Mouse (Mus musculus): ENCODE measurements at regions not wholly inside any gene's neighbourhood (a gene's known extent, or its start where the extent isn't known, plus 50 kb on each side); places are given as distances from the start of the nearest gene placed in this dataset.

DNA sequence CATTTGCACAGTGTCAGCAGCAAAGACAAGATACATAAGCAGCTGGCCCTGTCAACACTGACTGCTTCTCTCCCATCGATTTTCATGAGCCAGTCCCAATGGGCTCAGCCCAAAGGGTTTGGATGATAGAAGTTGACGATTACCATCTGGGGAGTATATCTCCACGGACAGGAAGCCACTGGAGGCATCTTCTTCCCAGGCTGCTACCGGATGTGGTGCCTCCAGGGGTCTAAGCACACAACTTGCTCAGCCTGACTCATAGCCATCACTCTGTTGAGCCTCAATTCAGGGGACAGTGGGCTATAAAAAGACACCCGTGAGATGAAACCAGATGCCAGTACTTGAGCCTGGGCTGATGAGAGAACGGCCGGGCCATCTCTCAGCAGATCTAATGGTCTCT lies 71.1 kb upstream of the Hif1a start:
- ATAC-seq, result no peak
- H3K4me1 ChIP-seq (replicated peaks; ENCODE audit: control insufficient read depth, insufficient read depth, low read length), result no peaks in the 10 kb centered on the region
- no peaks in the 10 kb centered on the region for H3K9me3 ChIP-seq (ENCODE audit: control insufficient read depth)
- no peak overlapping the region for H3K27ac ChIP-seq (ENCODE audit: low read depth, low read length)
- no peaks in the 10 kb centered on the region for H3K27me3 ChIP-seq (replicated peaks; ENCODE audit: control insufficient read depth, insufficient read depth, low read length)
- no peak overlapping the region for H3K9ac ChIP-seq (ENCODE audit: low read depth, low read length)
- 60% methylated on average over 7 of the region's 7 CpGs for WGBS
- no peak overlapping the region for H3K4me2 ChIP-seq (replicated peaks; ENCODE audit: low read depth)
- no peak overlapping the region for H3K4me3 ChIP-seq (ENCODE audit: low read depth, low read length)
- TF ChIP-seq CTCF (IDR thresholded peaks at IDR 0.05; ENCODE audit: low read depth), result no peak
- H3K36me3 ChIP-seq (ENCODE audit: control insufficient read depth, insufficient read depth), result no peaks in the 10 kb centered on the region

DNA sequence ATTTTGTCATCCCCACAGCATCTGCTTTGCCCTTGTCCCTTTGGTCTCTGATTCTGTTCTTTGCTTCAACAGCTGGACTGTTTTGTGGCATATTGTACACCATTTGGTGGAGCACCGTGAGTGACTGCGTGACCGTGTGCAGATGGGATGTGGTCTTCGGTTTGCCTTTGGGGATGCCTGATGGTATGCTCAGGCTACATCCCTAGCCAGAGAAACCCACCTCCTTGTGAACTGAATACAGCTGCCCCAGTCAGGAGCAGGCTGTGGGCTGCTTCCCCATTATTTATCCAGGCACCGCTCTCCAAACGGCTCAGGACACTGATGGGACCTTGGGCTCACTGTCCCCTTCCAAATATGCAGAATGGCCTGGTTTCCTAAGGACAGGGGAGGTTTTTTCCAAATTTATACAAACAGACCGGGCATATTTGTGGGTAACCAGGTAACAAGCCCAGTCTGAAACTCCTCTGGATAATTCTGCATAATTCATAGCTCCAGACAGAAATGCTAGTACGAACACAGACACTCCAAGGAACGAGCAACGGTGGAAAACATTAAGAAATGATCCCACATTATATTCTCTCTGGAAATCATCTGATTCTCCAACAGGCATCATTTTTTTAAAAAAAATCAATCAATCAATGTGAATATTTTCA lies 70.5 kb upstream of the Hif1a start:
- Histone ChIP-seq H3K36me3 (ENCODE audit: control insufficient read depth, insufficient read depth) (no peaks in the 10 kb centered on the region), H3K4me3 (ENCODE audit: low read depth, low read length) (no peak overlapping the region), H3K27me3 (replicated peaks; ENCODE audit: control insufficient read depth, insufficient read depth, low read length) (no peaks in the 10 kb centered on the region), H3K9ac (ENCODE audit: low read depth, low read length) (no peak overlapping the region), H3K4me2 (replicated peaks; ENCODE audit: low read depth) (no peak overlapping the region), H3K4me1 (replicated peaks; ENCODE audit: control insufficient read depth, insufficient read depth, low read length) (no peaks in the 10 kb centered on the region), H3K9me3 (ENCODE audit: control insufficient read depth) (no peaks in the 10 kb centered on the region), H3K27ac (ENCODE audit: low read depth, low read length) (no peak overlapping the region)
- no peak for TF ChIP-seq CTCF (IDR thresholded peaks at IDR 0.05; ENCODE audit: low read depth)
- WGBS, result 80% methylated on average over 10 of the region's 10 CpGs
- ATAC-seq, result no peak

- H3K9ac ChIP-seq (ENCODE audit: low read depth, low read length), result no peak overlapping the region
- H3K4me3 ChIP-seq (ENCODE audit: low read depth, low read length), result no peak overlapping the region
- no peaks in the 10 kb centered on the region for H3K27me3 ChIP-seq (replicated peaks; ENCODE audit: control insufficient read depth, insufficient read depth, low read length)
- no peaks in the 10 kb centered on the region for H3K36me3 ChIP-seq (ENCODE audit: control insufficient read depth, insufficient read depth)
- no peak for ATAC-seq
- no peaks in the 10 kb centered on the region for H3K9me3 ChIP-seq (ENCODE audit: control insufficient read depth)
- no peaks in the 10 kb centered on the region for H3K4me1 ChIP-seq (replicated peaks; ENCODE audit: control insufficient read depth, insufficient read depth, low read length)
- no peak overlapping the region for H3K27ac ChIP-seq (ENCODE audit: low read depth, low read length)
- H3K4me2 ChIP-seq (replicated peaks; ENCODE audit: low read depth), result no peak overlapping the region
- whole genome bisulfite sequencing, result 77% methylated on average over 7 of the region's 7 CpGs
- no peak for TF ChIP-seq CTCF (IDR thresholded peaks at IDR 0.05; ENCODE audit: low read depth)
Measured at GRCm38 (mm10) chr12:73831204-73831595, 70.0 kb upstream of the Hif1a start.

GRCm38 (mm10) chr12:73831637-73832385 lies 69.4 kb upstream of the Hif1a start:
- no peak for ATAC-seq
- Histone ChIP-seq H3K27ac (ENCODE audit: low read depth, low read length) (no peak overlapping the region), H3K9ac (ENCODE audit: low read depth, low read length) (no peak overlapping the region), H3K4me1 (replicated peaks; ENCODE audit: control insufficient read depth, insufficient read depth, low read length) (no peaks in the 10 kb centered on the region), H3K9me3 (ENCODE audit: control insufficient read depth) (no peaks in the 10 kb centered on the region), H3K36me3 (ENCODE audit: control insufficient read depth, insufficient read depth) (no peaks in the 10 kb centered on the region), H3K27me3 (replicated peaks; ENCODE audit: control insufficient read depth, insufficient read depth, low read length) (no peaks in the 10 kb centered on the region), H3K4me2 (replicated peaks; ENCODE audit: low read depth) (no peak overlapping the region), H3K4me3 (ENCODE audit: low read depth, low read length) (no peak overlapping the region)
- 81% methylated on average over 10 of the region's 10 CpGs for WGBS
- TF ChIP-seq CTCF (IDR thresholded peaks at IDR 0.05; ENCODE audit: low read depth), result no peak

DNA sequence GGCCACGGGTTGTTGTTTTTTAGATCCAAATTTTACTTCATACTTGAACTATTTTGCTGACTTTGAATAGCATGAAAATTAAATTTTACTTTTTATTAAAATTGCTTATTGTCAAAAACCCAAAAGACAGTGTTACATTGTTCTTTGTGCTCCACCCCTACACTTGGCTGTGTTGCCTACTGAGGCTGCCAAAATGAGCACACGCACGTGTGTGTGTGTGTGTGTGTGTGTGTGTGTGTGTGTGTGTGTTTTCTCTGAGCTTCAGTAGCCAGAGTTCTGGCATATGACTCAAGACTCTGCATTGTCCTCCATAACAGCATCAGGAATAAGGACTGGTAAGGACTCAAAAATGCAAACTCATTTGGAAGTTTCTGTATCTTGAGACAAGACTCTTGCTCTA lies 68.4 kb upstream of the Hif1a start:
- Histone ChIP-seq H3K27ac (ENCODE audit: low read depth, low read length) (no peak overlapping the region), H3K9ac (ENCODE audit: low read depth, low read length) (no peak overlapping the region), H3K27me3 (replicated peaks; ENCODE audit: control insufficient read depth, insufficient read depth, low read length) (no peaks in the 10 kb centered on the region; the same call in 1 of the 2 replicates), H3K9me3 (ENCODE audit: control insufficient read depth) (no peaks in the 10 kb centered on the region), H3K4me3 (ENCODE audit: low read depth, low read length) (no peak overlapping the region), H3K36me3 (ENCODE audit: control insufficient read depth, insufficient read depth) (no peaks in the 10 kb centered on the region), H3K4me2 (replicated peaks; ENCODE audit: low read depth) (no peak overlapping the region), H3K4me1 (replicated peaks; ENCODE audit: control insufficient read depth, insufficient read depth, low read length) (no peaks in the 10 kb centered on the region)
- no peak for TF ChIP-seq CTCF (IDR thresholded peaks at IDR 0.05; ENCODE audit: low read depth)
- no peak for ATAC-seq
- 79% methylated on average over 3 of the region's 3 CpGs for WGBS

DNA sequence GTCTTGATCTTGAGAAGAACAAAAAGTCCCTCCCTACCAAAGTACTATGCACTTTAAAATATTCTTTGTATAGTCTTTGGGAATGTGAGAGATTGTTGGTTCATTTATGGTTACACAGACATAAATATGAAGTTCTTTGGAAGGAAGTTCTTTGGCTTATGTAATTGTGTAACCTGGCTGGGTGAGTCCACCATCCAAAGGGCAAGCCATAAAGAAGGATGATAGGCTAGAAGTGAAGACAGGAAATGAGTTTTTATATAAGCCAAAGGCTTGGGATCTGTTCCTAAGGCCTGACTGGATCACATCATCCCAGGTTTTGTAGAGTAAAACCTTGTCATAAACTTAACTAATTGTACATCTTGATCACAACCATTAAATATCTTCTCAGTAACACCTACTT lies 65.0 kb upstream of the Hif1a start:
- peak; percentile 77 for ATAC-seq
- TF ChIP-seq CTCF (IDR thresholded peaks at IDR 0.05; ENCODE audit: low read depth), result no peak
- Histone ChIP-seq H3K36me3 (ENCODE audit: control insufficient read depth, insufficient read depth) (no peaks in the 10 kb centered on the region), H3K4me3 (ENCODE audit: low read depth, low read length) (no peak overlapping the region), H3K4me1 (replicated peaks; ENCODE audit: control insufficient read depth, insufficient read depth, low read length) (no peaks in the 10 kb centered on the region), H3K9me3 (ENCODE audit: control insufficient read depth) (no peaks in the 10 kb centered on the region), H3K4me2 (replicated peaks; ENCODE audit: low read depth) (no peak overlapping the region), H3K27me3 (replicated peaks; ENCODE audit: control insufficient read depth, insufficient read depth, low read length) (no peaks in the 10 kb centered on the region; the same call in 1 of the 2 replicates), H3K27ac (ENCODE audit: low read depth, low read length) (no peak overlapping the region), H3K9ac (ENCODE audit: low read depth, low read length) (no peak overlapping the region)
